In the genomic region with DNA sequence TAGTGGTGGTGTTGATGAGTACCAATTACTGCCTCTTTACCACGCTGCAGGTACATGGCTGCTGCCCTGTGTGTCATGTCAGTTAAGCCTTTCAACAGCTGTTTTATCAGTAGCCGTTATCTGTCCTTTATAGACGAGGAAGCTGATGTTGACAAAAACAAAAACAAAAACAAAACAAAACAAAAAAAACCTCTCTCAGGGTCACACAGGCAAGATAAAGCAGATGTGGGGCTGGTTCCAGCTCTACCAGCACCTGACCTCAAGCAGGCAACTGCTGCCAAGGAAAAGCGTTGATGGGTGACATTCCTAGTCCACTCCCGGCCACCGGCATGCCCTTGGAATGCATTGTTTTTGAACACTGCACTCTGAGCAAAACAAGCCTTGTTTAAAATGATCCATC, we compare ENCODE assay signal across 8 mouse cellular contexts.
A peak's percentile ranks its signal among the peaks of the same experiment; 100 is the strongest.
DNase-seq lines count a peak whose midpoint lies in the region; ATAC-seq lines count a peak whose summit lies in the region.

No protein-coding gene starts in this region.

- WGBS in heart, embryonic 12.5 days, result 17% methylated on average over 6 of the region's 6 CpGs
- WGBS in stomach, embryonic 16.5 days, result 38% methylated on average over 6 of the region's 6 CpGs
- WGBS in hindbrain, embryonic 12.5 days, result 54% methylated on average over 6 of the region's 6 CpGs

- DNase-seq in kidney, postnatal 25 days, result peak; percentile 86 to 92
- no peak for DNase-seq in spleen, postnatal 10 days (ENCODE audit: low spot score in 2 of 2)

- H3K9ac ChIP-seq in heart, embryonic 12.5 days, result no peak overlapping the region
- H3K9ac ChIP-seq in stomach, embryonic 16.5 days (ENCODE audit: low read length), result no peak overlapping the region
- no peak overlapping the region for H3K9ac ChIP-seq in hindbrain, embryonic 12.5 days

- H3K4me3 ChIP-seq in megakaryocyte, embryonic 14.5 days (replicated peaks), result peak overlapping the region; percentile 51
- peak overlapping the region; percentile 10; the same call in 1 of the 2 replicates for H3K4me3 ChIP-seq in heart, embryonic 12.5 days
- no peak overlapping the region for H3K4me3 ChIP-seq in stomach, embryonic 16.5 days (replicated peaks; ENCODE audit: low read length)
- H3K4me3 ChIP-seq in hindbrain, embryonic 12.5 days, result no peak overlapping the region

- peaks cover 52% of the 10 kb centered on the region for H3K27me3 ChIP-seq in megakaryocyte, embryonic 14.5 days (replicated peaks)
- H3K27me3 ChIP-seq in heart, embryonic 12.5 days (replicated peaks), result no peaks in the 10 kb centered on the region
- H3K27me3 ChIP-seq in stomach, embryonic 16.5 days (ENCODE audit: control insufficient read depth, insufficient read depth, low read length), result no peaks in the 10 kb centered on the region
- H3K27me3 ChIP-seq in hindbrain, embryonic 12.5 days, result no peaks in the 10 kb centered on the region

- H3K4me2 ChIP-seq in heart, embryonic 12.5 days, result peak overlapping the region; percentile 47
- H3K4me2 ChIP-seq in stomach, embryonic 16.5 days (ENCODE audit: low read depth, low read length), result peak overlapping the region; percentile 42; the same call in 1 of the 2 replicates
- no peak overlapping the region for H3K4me2 ChIP-seq in hindbrain, embryonic 12.5 days (replicated peaks)

- ATAC-seq in megakaryocyte, adult 5-6 weeks (ENCODE audit: poor library complexity, severe bottlenecking), result no peak
- ATAC-seq in heart, embryonic 12.5 days (ENCODE audit: insufficient number of reproducible peaks, low FRiP score), result no peak
- ATAC-seq in stomach, embryonic 16.5 days (ENCODE audit: insufficient read depth, low FRiP score), result no peak
- ATAC-seq in CD4-positive, CD25-positive, alpha-beta regulatory T cell, adult 4 months, result no peak
- ATAC-seq in hindbrain, embryonic 12.5 days (ENCODE audit: low FRiP score), result no peak

- H3K9me3 ChIP-seq in megakaryocyte, embryonic 14.5 days, result no peaks in the 10 kb centered on the region
- H3K9me3 ChIP-seq in heart, embryonic 12.5 days (replicated peaks), result no peaks in the 10 kb centered on the region
- no peaks in the 10 kb centered on the region for H3K9me3 ChIP-seq in stomach, embryonic 16.5 days (replicated peaks; ENCODE audit: control insufficient read depth, low read length)
- H3K9me3 ChIP-seq in hindbrain, embryonic 12.5 days (replicated peaks), result no peaks in the 10 kb centered on the region

- H3K27ac ChIP-seq in heart, embryonic 12.5 days (ENCODE audit: poor library complexity, severe bottlenecking), result peak overlapping the region; percentile 61
- H3K27ac ChIP-seq in stomach, embryonic 16.5 days (ENCODE audit: low read length), result peak overlapping the region; percentile 58
- no peak overlapping the region for H3K27ac ChIP-seq in hindbrain, embryonic 12.5 days

- no peaks in the 10 kb centered on the region for H3K36me3 ChIP-seq in megakaryocyte, embryonic 14.5 days (replicated peaks; ENCODE audit: low read length)
- no peaks in the 10 kb centered on the region for H3K36me3 ChIP-seq in heart, embryonic 12.5 days
- H3K36me3 ChIP-seq in stomach, embryonic 16.5 days (ENCODE audit: control insufficient read depth, insufficient read depth, low read length), result no peaks in the 10 kb centered on the region
- no peaks in the 10 kb centered on the region for H3K36me3 ChIP-seq in hindbrain, embryonic 12.5 days

- peaks cover 48% of the 10 kb centered on the region for H3K4me1 ChIP-seq in megakaryocyte, embryonic 14.5 days
- peaks cover 45% of the 10 kb centered on the region for H3K4me1 ChIP-seq in heart, embryonic 12.5 days (replicated peaks)
- peaks cover 42% of the 10 kb centered on the region for H3K4me1 ChIP-seq in stomach, embryonic 16.5 days (ENCODE audit: control insufficient read depth, insufficient read depth, low read length)
- H3K4me1 ChIP-seq in hindbrain, embryonic 12.5 days, result peaks cover 19% of the 10 kb centered on the region

Comparison
In these comparisons a context has a peak if more than half of its experiments do, and no peak if none do; other contexts are left out.
1. H3K4me3 ChIP-seq: peak in megakaryocyte, embryonic 14.5 days (single experiment) and heart, embryonic 12.5 days (single experiment); none in stomach, embryonic 16.5 days (single experiment) and hindbrain, embryonic 12.5 days (single experiment).
2. DNase-seq: peak in kidney, postnatal 25 days (2 of 2); none in spleen, postnatal 10 days (0 of 2).